Mouse (Mus musculus) lung, adult 2 months (tissue): ENCODE results near the gene Dab2ip.

Source experiments
- CTCF ChIP-seq: fragments of 200-500 bp; IDR thresholded peaks from 2 replicates; pipeline ENCODE4 v1.5.1; 2011; ENCODE audit warnings: mild to moderate bottlenecking, low read length, control low read depth; ENCODE audit not compliant: insufficient read depth
- POLR2A ChIP-seq: fragments of 200-500 bp; IDR thresholded peaks from 2 replicates; pipeline ENCODE4 v1.6.1; 2011; ENCODE audit warnings: low read depth, mild to moderate bottlenecking, control low read depth, low read length, borderline replicate concordance; ENCODE audit errors: extremely low read depth

DNA sequence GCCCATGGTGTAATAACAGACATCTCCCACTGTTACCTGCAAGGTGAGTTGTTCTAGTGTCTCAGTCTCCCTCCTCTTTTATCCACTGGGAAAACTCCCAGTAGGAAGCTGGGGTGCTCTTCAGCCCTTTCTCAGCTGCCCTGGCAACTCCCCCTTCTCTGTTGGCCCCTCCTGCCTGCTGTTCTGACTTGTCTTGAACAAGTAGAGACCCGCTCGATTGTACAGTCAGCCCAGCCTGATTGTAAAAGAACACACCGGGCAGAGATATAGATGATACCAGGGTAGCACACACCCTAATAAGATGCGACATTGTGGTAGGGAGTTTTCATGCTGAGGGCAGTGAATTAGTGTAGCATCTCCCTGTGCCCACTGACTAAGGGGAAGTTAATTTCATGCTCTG lies 111.2 kb downstream of the Dab2ip start:
- no peak for TF ChIP-seq POLR2A
- no peak for TF ChIP-seq CTCF
